Mouse (Mus musculus) inflammation-experienced regulatory T-cells, adult 16 weeks (primary cell): Measurements from ENCODE around the gene Zbtb43. TPM values are rescaled to one million over a fixed set of nuclear protein-coding genes. Genes with fewer than 3 reads are reported as not detected.

Experiments used
- polyA plus RNA-seq: library from polyadenylated mRNA; unstranded; fragments of 100-300 nt; shearing (Covaris generic); gene quantifications from one replicate; pipeline ENCODE4 v1.2.1, GENCODE M21; 2017

The Zbtb43 gene
- polyA plus RNA-seq, result 31.3 TPM

GRCm38 (mm10) chr2:33468466-33469097 lies at the start of gene Zbtb43:
Gene Zbtb43 (minus strand): TSS chr2:33468559.

GRCm38 (mm10) chr2:33430771-33431699 lies 37.3 kb downstream of the Zbtb43 start, which contains the start of gene Zbtb34:
Gene Zbtb34 (minus strand): TSS chr2:33431324.

Other genes starting within 250 kb of the Zbtb43 start
- gene Ralgps1, start 97.1 kb downstream of the Zbtb43 start, polyA plus RNA-seq, result 12.7 TPM
- gene Zbtb34, start 37.2 kb downstream of the Zbtb43 start, polyA plus RNA-seq, result 0.94 TPM
- gene Lmx1b, start 172.0 kb upstream of the Zbtb43 start, polyA plus RNA-seq, result not detected